Mouse (Mus musculus): ENCODE results near the gene Lgals2.
A peak's percentile ranks its signal among the peaks of the same experiment; 100 is the strongest.

Lgals2 gene

DNA sequence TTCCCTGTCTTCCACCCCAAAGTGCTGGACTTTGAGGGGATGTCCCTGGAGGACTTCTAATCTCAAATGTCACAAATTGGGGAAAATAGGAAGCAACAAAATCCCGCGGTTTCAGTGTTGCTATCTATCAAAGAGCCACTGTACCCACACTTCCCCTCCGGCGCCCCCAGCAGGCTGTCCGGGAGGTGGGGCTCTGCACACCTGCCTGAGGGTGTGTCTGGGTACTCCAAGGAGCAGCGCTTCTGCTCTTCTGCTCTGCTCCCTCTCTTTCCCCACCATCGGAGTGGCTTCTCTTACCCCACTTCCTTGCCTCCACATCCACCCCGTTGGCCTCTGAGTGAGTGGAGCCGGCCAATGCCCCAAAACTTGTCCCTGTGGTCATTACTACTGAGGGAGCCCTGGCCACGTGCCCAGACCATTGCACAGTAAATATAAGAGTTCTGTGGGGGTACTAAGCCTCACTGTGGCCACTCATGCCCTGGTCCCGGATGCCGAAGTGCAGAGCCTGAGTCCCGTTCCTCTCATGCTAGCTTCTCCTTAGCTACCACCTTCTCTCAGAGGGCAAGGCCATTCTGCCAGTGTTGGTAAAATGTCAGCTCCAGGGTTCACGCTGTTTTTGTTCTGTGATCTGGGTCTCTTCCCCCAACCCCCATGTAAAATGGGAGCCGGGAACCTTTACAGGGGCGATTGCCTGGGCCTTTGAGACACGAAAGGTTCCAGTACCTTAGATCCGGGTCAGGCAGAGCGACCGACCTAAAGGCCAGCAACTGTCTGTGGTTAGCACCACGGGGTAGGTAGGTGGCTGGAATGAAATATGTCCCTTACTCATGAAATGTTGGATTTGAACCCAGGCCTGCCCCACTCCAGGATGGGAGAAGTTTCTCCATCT lies 11.5 kb downstream of the Lgals2 start:
- no peak for DNase-seq (ENCODE audit: low spot score in 2 of 2)

GRCm38 (mm10) chr15:78842371-78843163 lies 12.8 kb downstream of the Lgals2 start, which contains the start of gene Cdc42ep1:
TSS of gene Cdc42ep1 (plus strand) at chr15:78842624.
- no peak for DNase-seq (ENCODE audit: low spot score in 2 of 2)

DNA sequence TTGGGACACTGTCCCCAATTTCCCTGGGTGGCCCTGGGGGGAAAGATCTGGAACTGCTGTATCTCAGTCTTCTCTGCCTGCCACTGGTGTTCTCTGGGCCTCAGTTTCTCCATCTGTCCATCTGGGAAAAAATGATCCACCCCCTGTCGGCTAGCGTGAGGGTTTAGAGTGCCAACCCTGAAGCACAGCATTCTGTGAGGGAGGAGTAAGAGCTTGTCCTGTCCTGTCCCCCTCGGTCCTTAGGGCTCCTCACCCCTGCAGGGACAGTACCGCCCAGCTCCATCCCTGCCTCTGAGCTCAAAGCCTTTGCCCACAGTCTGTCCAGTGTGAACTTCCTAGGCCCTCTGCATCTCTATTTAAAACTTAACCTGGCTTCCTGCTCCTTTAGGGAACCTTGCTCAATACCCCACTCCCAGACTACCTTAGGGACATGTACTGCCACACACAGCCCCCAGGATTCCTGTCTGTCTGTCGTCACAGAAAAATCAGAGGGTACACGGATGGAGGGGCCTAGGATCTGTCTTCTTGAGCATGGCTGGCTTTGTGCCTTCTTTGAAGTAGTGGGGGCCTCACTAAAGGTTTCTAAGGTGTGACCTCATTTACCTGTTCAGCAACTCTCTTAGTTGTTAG lies 14.1 kb downstream of the Lgals2 start:
- no peak for DNase-seq (ENCODE audit: low spot score in 2 of 2)

- DNase-seq (ENCODE audit: low spot score in 2 of 2) = no peak
These were observed 14.6 kb downstream of the Lgals2 start for GRCm38 (mm10) chr15:78840751-78841150.

DNA sequence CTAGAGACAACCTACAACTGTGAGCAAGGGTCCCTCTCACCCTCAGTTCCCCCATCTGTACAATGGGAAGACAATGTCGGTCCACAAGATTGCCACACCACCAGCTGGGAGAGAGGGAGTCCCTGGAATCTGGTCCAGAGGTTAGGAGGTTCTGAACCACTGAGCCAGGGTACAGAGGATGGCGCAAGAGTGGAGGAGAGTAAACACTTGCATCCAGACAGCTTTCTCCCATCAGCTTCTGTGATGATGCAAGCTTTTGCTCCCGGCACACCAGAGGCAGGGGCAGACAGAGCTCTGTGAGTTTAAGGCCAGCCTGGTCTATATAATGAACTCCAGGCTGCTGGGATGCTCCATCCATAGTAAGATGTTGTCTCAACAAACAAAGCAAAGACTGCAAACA lies 15.1 kb downstream of the Lgals2 start:
- no peak for DNase-seq (ENCODE audit: low spot score in 2 of 2)

DNA sequence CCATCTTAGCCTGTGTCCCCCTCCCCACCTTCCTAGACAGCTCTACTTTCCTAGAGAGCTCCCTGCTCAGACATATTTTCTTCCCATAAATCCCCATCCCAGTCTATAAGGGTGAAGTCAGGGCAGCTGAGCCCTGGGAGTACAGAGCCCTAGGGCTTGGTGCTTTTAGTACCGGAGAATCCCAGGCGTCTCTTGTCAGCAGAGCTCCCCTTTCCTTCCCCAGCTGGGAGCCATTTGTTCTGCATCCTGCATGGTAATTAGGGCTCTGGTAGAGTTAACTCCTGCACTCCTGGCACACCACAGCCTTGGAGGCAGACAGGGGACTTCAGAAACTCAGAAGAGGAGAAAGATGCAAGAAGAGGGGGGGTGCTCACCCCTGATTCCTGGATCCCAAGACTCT lies 15.6 kb downstream of the Lgals2 start:
- no peak for DNase-seq (ENCODE audit: low spot score in 2 of 2)

DNA sequence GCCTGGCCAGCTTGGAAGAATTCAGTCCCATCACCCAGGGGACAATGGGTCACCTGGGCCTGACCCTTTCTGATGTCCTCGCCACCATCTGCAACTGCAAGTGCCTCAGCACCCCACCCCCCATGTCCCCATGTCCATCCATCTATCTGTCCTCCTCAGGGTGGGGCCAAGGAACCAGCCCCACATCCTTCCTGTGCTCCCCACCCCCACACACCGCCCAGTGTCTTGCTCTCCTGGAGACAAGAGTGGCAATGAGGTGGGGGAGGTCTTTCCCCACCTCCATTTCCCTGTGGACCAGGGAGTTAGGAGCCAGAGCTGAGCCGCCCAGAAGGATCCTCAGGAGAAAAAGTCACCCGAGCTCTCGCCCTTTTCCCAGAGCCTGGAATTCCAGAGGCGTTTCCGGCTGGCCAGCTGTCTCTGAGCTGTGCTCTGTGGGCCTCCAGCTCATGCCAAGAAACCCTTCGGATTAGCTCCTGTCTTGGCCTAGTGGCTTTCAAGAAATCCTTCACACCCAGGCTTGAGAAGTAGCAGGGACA lies 19.2 kb downstream of the Lgals2 start:
- no peak for DNase-seq (ENCODE audit: low spot score in 2 of 2)

GRCm38 (mm10) chr15:78835200-78836085 lies 19.9 kb downstream of the Lgals2 start:
- no peak for DNase-seq (ENCODE audit: low spot score in 2 of 2)

DNA sequence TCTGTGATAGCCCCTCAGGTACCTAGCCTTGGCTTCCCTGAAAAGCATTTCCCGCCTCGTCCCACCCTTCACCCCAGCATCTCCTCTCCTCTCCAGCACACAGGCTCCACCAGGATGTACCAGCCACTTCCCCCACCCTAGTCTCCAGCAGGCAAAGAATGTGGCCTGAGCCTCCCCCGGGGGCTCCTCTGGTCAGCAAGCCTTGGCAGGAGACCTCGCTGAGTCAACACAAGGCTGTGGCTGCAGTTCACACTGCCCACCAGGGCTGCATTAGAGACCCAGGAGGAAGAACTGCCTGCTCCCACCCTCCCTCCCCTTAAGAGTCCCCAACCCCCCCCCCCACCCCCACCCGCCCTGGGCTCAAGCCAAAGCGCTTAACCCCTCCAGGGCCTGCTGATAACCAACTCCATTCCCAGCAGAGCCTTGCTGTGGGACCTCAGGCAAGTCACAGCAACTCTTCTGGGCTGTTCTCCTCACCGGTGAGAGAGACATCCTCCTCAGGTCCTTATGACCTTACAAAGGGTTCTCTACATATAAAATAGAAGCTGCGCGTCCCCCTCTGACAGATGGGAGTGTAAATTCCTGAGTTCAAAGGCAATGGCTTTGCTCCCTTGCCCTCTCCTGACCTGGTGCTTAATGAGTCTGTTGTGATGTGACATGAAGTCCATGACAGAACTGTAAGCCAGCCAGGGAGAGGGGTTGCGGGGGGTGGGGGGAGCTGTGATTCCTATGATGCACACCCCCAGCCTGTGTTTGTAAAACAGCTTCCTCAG lies 20.9 kb downstream of the Lgals2 start:
- DNase-seq (ENCODE audit: low spot score in 2 of 2) = no peak

- DNase-seq (ENCODE audit: low spot score in 2 of 2) = no peak
These were observed 21.7 kb downstream of the Lgals2 start for GRCm38 (mm10) chr15:78833582-78833981.

GRCm38 (mm10) chr15:78832701-78833123 lies 22.6 kb downstream of the Lgals2 start:
- peak; percentile 43 to 71 for DNase-seq (ENCODE audit: low spot score in 2 of 2)

- DNase-seq (ENCODE audit: low spot score in 2 of 2) = no peak
These were observed 23.3 kb downstream of the Lgals2 start for GRCm38 (mm10) chr15:78831720-78832657.

- DNase-seq (ENCODE audit: low spot score in 2 of 2) = no peak
These were observed 24.3 kb downstream of the Lgals2 start for GRCm38 (mm10) chr15:78830742-78831719.

- no peak for DNase-seq (ENCODE audit: low spot score in 2 of 2)
These were observed 25.7 kb downstream of the Lgals2 start for GRCm38 (mm10) chr15:78829636-78830035.

DNA sequence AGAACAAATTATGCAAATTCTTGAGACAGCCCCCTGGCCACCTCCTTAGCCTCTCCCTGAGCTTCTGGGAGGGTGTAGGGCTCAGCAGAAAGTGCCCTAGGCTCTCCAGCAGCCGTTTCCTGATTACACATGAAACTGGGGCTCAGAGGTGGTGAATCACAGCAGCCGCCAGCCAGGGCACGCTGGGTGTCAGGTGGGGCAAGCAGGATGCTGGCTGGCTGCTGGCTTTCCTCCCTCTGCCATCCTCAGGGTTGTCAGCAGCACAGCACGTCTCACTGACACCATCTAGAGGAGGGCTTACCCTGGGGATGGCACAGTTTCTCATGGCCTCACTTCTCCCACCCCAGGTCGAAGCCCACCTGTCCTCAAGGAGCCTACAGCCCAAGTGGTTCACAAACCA lies 27.0 kb downstream of the Lgals2 start:
- DNase-seq (ENCODE audit: low spot score in 2 of 2) = no peak

- peak; percentile 49 to 59 for DNase-seq (ENCODE audit: low spot score in 2 of 2)
These were observed 28.8 kb downstream of the Lgals2 start for GRCm38 (mm10) chr15:78826213-78827204.

GRCm38 (mm10) chr15:78816074-78816391 lies 39.3 kb downstream of the Lgals2 start:
- DNase-seq (ENCODE audit: low spot score in 2 of 2) = no peak

Measured in frontal cortex, postnatal 14 days (tissue).